Mouse (Mus musculus): ENCODE results near the gene Cyb5d1. TPM values are rescaled to one million over a fixed set of nuclear protein-coding genes. Genes with fewer than 3 reads are reported as not detected.

The Cyb5d1 gene
- polyA plus RNA-seq, 1 experiment from 2014 or later = 27.1 TPM

DNA sequence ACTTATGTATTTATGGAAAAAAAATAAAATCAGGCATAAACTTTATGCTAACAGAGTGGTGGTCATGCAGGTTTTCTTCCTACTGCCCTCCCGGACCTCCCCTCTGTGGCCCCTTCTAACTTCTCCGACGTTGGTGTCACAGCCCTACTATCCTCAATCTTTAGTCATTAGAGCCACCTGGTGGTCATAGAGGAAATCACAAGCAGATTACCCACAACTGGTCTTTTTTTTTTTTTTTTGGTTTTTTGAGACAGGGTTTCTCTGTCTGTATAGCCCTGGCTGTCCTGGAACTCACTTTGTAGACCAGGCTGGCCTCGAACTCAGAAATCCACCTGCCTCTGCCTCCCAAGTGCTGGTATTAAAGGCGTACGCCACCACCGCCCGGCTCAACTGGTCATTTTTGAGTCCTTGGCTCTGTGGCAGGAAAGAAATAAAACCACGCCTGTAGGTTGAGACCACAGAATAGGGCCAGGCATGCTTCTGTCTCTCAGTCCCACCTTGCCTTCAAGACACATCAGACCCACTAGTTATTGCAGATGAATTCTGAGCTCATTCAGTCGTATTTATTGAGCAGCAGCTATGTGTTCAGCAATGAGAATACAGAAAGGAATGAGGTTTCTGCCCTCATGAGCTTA, 4.9 kb downstream of the Cyb5d1 start:
- Histone ChIP-seq H3K27me3 (ENCODE audit: control insufficient read depth, insufficient read depth, low read depth, low read length) (no peaks in the 10 kb centered on the region), H3K27ac (ENCODE audit: low read length) (no peak overlapping the region), H3K4me2 (ENCODE audit: low read length) (no peak overlapping the region), H3K9me3 (replicated peaks; ENCODE audit: control insufficient read depth, low read length, poor library complexity, severe bottlenecking) (no peaks in the 10 kb centered on the region), H3K9ac (ENCODE audit: low read depth, low read length) (no peak overlapping the region), H3K4me3 (ENCODE audit: low read depth, low read length) (no peak overlapping the region), H3K36me3 (ENCODE audit: control insufficient read depth, insufficient read depth, low read length) (no peaks in the 10 kb centered on the region), H3K4me1 (ENCODE audit: control insufficient read depth, insufficient read depth, low read length) (peaks cover 5% of the 10 kb centered on the region)
- no peak for ATAC-seq
- 51% methylated on average over 10 of the region's 10 CpGs for WGBS

DNA sequence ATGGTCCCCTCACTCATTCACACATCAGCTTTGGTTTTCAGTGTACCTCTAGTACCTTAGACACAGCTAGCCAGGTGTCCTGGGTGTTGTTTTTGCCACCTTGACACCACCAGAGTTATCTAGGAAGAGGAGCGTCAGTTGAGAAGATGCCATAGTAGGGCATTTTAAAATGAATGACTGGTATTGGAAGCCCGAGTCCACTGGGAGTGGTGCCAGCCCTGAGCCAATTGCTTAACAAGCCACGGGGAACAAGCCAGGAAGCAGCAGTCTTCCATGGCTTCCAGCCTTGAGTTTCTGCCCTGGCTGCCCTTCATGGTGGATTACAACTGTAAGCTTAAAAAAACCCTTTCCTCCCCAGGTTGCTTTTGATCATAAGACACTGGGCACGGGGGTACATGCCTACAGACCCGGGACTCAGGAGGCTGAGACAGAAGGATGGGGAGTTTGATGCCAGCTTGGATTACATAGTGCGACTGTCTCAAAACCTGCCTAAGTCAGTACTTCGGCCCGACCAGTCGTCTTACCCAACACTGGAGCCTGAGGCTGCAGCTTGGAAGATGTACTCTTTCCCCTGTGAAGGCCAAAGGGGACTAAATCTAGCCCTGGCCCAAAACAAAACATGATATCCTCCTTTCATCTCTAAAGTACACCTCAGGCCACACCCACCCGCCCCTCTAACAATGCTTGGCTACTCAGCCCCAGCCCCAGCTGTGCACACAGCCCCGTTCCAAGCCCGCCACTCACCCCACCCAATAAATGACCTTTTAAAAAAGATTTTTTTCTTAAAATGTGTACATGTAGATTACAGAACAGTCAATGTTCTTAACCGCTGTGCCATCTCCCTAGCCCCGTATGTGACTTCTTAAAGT, 5.7 kb downstream of the Cyb5d1 start:
- H3K9ac ChIP-seq (ENCODE audit: low read depth, low read length) = no peak overlapping the region
- H3K27me3 ChIP-seq (ENCODE audit: control insufficient read depth, insufficient read depth, low read depth, low read length) = no peaks in the 10 kb centered on the region
- no peaks in the 10 kb centered on the region for H3K36me3 ChIP-seq (ENCODE audit: control insufficient read depth, insufficient read depth, low read length)
- 61% methylated on average over 14 of the region's 14 CpGs for WGBS
- H3K9me3 ChIP-seq (replicated peaks; ENCODE audit: control insufficient read depth, low read length, poor library complexity, severe bottlenecking) = no peaks in the 10 kb centered on the region
- H3K27ac ChIP-seq (ENCODE audit: low read length) = no peak overlapping the region
- H3K4me2 ChIP-seq (ENCODE audit: low read length) = no peak overlapping the region
- ATAC-seq = no peak
- peaks cover 5% of the 10 kb centered on the region for H3K4me1 ChIP-seq (ENCODE audit: control insufficient read depth, insufficient read depth, low read length)
- no peak overlapping the region for H3K4me3 ChIP-seq (ENCODE audit: low read depth, low read length)

DNA sequence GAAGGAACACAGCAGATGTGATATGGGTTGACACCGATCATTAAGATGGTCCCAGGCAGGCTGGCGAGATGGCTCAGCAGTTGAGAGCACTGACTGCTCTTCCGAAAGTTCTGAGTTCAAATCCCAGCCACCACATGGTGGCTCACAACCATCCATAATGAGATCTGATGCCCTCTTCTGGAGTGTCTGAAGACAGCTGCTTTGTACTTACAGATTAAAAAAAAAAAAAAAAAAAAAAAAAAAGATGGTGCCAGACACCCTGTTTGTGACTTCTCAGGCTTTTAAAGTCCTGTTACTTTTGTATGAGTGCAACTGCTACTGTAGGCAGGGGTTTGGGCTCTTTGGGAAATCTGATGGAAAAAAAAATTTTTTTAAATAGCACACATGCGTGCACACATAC, 6.8 kb downstream of the Cyb5d1 start:
- Histone ChIP-seq H3K9ac (ENCODE audit: low read depth, low read length) (no peak overlapping the region), H3K4me2 (ENCODE audit: low read length) (no peak overlapping the region), H3K27ac (ENCODE audit: low read length) (no peak overlapping the region), H3K36me3 (ENCODE audit: control insufficient read depth, insufficient read depth, low read length) (no peaks in the 10 kb centered on the region), H3K27me3 (ENCODE audit: control insufficient read depth, insufficient read depth, low read depth, low read length) (no peaks in the 10 kb centered on the region), H3K4me3 (ENCODE audit: low read depth, low read length) (no peak overlapping the region), H3K9me3 (replicated peaks; ENCODE audit: control insufficient read depth, low read length, poor library complexity, severe bottlenecking) (no peaks in the 10 kb centered on the region), H3K4me1 (ENCODE audit: control insufficient read depth, insufficient read depth, low read length) (no peaks in the 10 kb centered on the region)
- 98% methylated on average over 4 of the region's 4 CpGs for WGBS
- no peak for ATAC-seq

DNA sequence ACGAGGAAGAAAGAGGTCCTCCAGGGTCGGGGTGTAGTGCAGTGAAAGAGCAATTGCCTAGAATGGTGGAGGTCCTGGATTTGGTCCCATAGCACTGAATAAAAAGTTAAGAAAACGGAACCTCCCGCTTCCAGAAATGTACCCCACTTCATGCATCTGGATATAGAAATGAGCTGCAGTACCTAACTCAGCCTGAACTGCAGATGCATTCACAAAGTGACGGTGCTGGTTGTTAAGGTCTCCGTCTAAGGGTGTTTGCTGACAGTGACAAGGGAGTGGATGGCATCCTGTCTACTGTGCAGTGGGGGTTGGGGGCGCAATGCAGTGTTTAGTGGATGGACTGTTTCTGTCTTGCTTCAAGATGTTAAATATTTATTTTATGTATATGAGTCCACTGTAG, 8.7 kb downstream of the Cyb5d1 start:
- no peak for ATAC-seq
- Histone ChIP-seq H3K36me3 (ENCODE audit: control insufficient read depth, insufficient read depth, low read length) (no peaks in the 10 kb centered on the region), H3K4me1 (ENCODE audit: control insufficient read depth, insufficient read depth, low read length) (no peaks in the 10 kb centered on the region), H3K27me3 (ENCODE audit: control insufficient read depth, insufficient read depth, low read depth, low read length) (no peaks in the 10 kb centered on the region), H3K4me2 (ENCODE audit: low read length) (no peak overlapping the region), H3K4me3 (ENCODE audit: low read depth, low read length) (no peak overlapping the region), H3K9ac (ENCODE audit: low read depth, low read length) (no peak overlapping the region), H3K9me3 (replicated peaks; ENCODE audit: control insufficient read depth, low read length, poor library complexity, severe bottlenecking) (no peaks in the 10 kb centered on the region), H3K27ac (ENCODE audit: low read length) (no peak overlapping the region)
- 79% methylated on average over 7 of the region's 7 CpGs for WGBS

DNA sequence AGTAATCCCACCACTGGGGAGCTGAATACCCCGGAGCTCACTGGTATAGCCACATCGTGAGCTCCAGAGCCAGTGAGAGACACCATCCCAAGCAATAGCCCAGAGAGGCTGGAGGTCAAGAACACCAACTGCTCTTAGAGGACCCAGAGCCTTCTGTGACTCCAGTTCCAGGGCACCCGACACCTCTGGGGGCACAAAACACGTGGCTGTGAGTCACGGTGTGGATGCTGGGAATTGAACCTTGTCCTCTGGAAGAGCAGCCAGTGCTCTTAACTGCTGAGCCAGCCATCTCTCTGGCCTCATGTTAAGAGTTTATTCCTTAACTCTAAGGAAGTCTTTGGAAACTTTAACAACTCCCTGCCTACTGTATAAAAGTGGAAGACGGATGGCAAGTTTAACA, 10.5 kb downstream of the Cyb5d1 start:
- 85% methylated on average over 6 of the region's 6 CpGs for WGBS
- no peak for ATAC-seq
- H3K36me3 ChIP-seq (ENCODE audit: control insufficient read depth, insufficient read depth, low read length) = no peaks in the 10 kb centered on the region
- H3K9me3 ChIP-seq (replicated peaks; ENCODE audit: control insufficient read depth, low read length, poor library complexity, severe bottlenecking) = no peaks in the 10 kb centered on the region
- H3K4me2 ChIP-seq (ENCODE audit: low read length) = no peak overlapping the region
- H3K4me1 ChIP-seq (ENCODE audit: control insufficient read depth, insufficient read depth, low read length) = no peaks in the 10 kb centered on the region
- no peak overlapping the region for H3K4me3 ChIP-seq (ENCODE audit: low read depth, low read length)
- H3K9ac ChIP-seq (ENCODE audit: low read depth, low read length) = no peak overlapping the region
- H3K27me3 ChIP-seq (ENCODE audit: control insufficient read depth, insufficient read depth, low read depth, low read length) = no peaks in the 10 kb centered on the region
- H3K27ac ChIP-seq (ENCODE audit: low read length) = no peak overlapping the region

DNA sequence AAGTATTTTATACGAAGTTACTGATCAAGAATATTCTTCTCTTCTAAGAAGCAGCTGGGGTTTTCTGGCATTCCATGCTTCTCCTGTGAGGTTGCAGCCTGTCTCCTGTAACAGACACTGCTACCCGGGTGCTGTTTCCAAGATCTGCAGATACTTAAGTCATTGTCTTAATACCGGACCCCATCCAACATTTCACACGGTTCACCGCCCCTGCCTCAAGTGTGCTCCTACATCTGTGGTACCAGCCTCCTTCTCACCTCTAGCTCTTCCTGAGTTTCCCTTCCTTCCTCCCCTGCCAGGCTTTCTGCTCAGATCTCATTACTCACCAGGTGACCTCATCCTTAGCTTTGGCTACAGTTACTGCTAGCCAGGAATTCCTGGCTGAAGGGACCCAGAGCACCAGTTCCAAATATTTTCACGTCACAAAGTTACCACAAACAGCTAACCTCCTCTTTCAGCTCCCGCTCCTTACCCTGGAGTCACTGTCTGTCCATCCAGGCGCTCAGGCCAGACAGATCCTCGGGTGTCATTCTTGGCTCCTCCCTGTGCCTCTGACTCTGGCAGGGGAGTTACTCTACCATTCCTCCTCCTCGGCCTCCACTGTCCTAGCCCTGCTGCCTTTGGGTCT, 12.8 kb downstream of the Cyb5d1 start:
- H3K27me3 ChIP-seq (ENCODE audit: control insufficient read depth, insufficient read depth, low read depth, low read length) = no peaks in the 10 kb centered on the region
- H3K27ac ChIP-seq (ENCODE audit: low read length) = no peak overlapping the region
- H3K4me3 ChIP-seq (ENCODE audit: low read depth, low read length) = no peak overlapping the region
- 70% methylated on average over 10 of the region's 10 CpGs for WGBS
- H3K36me3 ChIP-seq (ENCODE audit: control insufficient read depth, insufficient read depth, low read length) = no peaks in the 10 kb centered on the region
- H3K4me1 ChIP-seq (ENCODE audit: control insufficient read depth, insufficient read depth, low read length) = no peaks in the 10 kb centered on the region
- H3K9ac ChIP-seq (ENCODE audit: low read depth, low read length) = no peak overlapping the region
- no peak for ATAC-seq
- H3K9me3 ChIP-seq (replicated peaks; ENCODE audit: control insufficient read depth, low read length, poor library complexity, severe bottlenecking) = no peaks in the 10 kb centered on the region
- H3K4me2 ChIP-seq (ENCODE audit: low read length) = no peak overlapping the region

DNA sequence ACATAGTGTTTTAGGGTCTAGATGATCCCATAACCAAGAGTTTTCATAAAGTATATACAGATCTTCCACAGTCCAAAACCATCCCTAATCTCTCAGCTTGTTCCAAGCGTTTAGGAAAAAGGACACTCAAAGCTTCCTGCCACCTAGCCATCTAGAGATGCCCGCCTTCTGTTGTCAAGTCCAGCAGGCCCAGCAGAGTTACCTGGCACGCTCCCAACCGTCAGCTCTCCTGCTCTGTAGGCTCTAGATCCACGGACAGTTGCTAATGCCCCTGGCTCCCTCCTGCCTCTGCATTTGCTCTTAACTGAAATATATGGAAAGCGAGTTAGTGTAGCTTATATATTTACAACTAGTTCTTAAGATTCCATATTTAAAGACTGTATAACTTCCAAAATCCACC, 14.1 kb downstream of the Cyb5d1 start:
- no peak overlapping the region for H3K4me2 ChIP-seq (ENCODE audit: low read length)
- ATAC-seq = no peak
- no peak overlapping the region for H3K9ac ChIP-seq (ENCODE audit: low read depth, low read length)
- H3K4me3 ChIP-seq (ENCODE audit: low read depth, low read length) = no peak overlapping the region
- no peaks in the 10 kb centered on the region for H3K9me3 ChIP-seq (replicated peaks; ENCODE audit: control insufficient read depth, low read length, poor library complexity, severe bottlenecking)
- H3K27me3 ChIP-seq (ENCODE audit: control insufficient read depth, insufficient read depth, low read depth, low read length) = no peaks in the 10 kb centered on the region
- no peaks in the 10 kb centered on the region for H3K4me1 ChIP-seq (ENCODE audit: control insufficient read depth, insufficient read depth, low read length)
- WGBS = 80% methylated on average over 6 of the region's 6 CpGs
- no peaks in the 10 kb centered on the region for H3K36me3 ChIP-seq (ENCODE audit: control insufficient read depth, insufficient read depth, low read length)
- no peak overlapping the region for H3K27ac ChIP-seq (ENCODE audit: low read length)

DNA sequence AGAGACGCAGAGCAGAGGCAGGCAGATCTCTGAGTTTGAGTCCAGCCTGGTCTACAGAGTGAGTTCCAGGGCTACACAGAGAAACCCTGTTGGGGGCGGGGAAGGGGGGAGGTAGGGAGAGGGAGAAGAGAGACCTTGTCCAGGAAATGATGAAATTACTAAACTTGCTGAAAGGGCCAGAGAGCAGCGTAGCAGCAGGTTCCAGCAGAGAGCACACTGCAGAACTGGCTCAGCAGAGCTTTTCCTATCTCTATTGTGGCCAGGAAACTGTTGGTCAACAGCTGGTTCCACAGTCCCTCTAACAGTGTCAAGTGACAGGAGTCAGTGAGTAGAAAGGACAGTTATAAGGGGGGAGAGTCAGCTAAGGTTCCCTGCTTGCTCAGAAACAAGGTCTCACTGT, 15.8 kb downstream of the Cyb5d1 start:
- no peaks in the 10 kb centered on the region for H3K36me3 ChIP-seq (ENCODE audit: control insufficient read depth, insufficient read depth, low read length)
- no peak overlapping the region for H3K4me2 ChIP-seq (ENCODE audit: low read length)
- WGBS = 88% methylated on average over 3 of the region's 3 CpGs

DNA sequence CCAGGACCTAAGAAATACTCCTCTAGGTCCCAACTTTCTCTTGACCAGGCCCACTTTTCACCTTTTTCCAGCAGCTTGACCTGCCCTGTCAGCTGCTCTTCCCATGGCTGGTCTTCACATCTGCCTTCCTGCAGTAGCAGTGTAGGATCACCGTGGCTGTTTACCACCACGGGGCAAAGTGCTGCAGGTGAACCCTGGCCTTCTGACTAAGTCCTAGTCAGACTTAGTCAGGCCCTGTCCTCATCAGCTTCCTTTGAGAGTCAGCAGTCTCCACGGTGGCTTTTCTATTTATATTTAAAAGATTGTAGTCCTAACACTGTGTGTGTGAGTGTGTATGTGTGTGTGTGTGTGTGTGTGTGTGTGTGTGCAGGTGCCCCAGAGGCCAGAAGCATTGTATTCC, 17.7 kb downstream of the Cyb5d1 start:
- ATAC-seq = no peak
- no peaks in the 10 kb centered on the region for H3K27me3 ChIP-seq (ENCODE audit: control insufficient read depth, insufficient read depth, low read depth, low read length)
- no peaks in the 10 kb centered on the region for H3K4me1 ChIP-seq (ENCODE audit: control insufficient read depth, insufficient read depth, low read length)
- H3K9me3 ChIP-seq (replicated peaks; ENCODE audit: control insufficient read depth, low read length, poor library complexity, severe bottlenecking) = no peaks in the 10 kb centered on the region
- no peak overlapping the region for H3K4me3 ChIP-seq (ENCODE audit: low read depth, low read length)
- no peaks in the 10 kb centered on the region for H3K36me3 ChIP-seq (ENCODE audit: control insufficient read depth, insufficient read depth, low read length)
- H3K4me2 ChIP-seq (ENCODE audit: low read length) = no peak overlapping the region
- 85% methylated on average over 3 of the region's 3 CpGs for WGBS
- H3K9ac ChIP-seq (ENCODE audit: low read depth, low read length) = no peak overlapping the region
- no peak overlapping the region for H3K27ac ChIP-seq (ENCODE audit: low read length)

More for the DNA sequence above, 15.8 kb downstream of the Cyb5d1 start:
- no peak overlapping the region for H3K27ac ChIP-seq (ENCODE audit: low read length)
- no peak overlapping the region for H3K9ac ChIP-seq (ENCODE audit: low read depth, low read length)
- no peak overlapping the region for H3K4me3 ChIP-seq (ENCODE audit: low read depth, low read length)
- no peaks in the 10 kb centered on the region for H3K27me3 ChIP-seq (ENCODE audit: control insufficient read depth, insufficient read depth, low read depth, low read length)
- H3K9me3 ChIP-seq (replicated peaks; ENCODE audit: control insufficient read depth, low read length, poor library complexity, severe bottlenecking) = no peaks in the 10 kb centered on the region
- H3K4me1 ChIP-seq (ENCODE audit: control insufficient read depth, insufficient read depth, low read length) = no peaks in the 10 kb centered on the region
- ATAC-seq = no peak

Measured in midbrain, embryonic 16.5 days (tissue).